Mouse (Mus musculus) central nervous system, embryonic 18 days (tissue): ENCODE results near the gene Aadacl3. TPM values are rescaled to one million over a fixed set of nuclear protein-coding genes. Genes with fewer than 3 reads are reported as not detected.

ENCODE experiments used
- polyA plus RNA-seq: library from polyadenylated mRNA; depleted of rRNA; stranded (reverse); fragments of >200 nt; gene quantifications from 2 replicates; pipeline ENCODE4 v1.2.3, GENCODE M21; 2012; rRNA removed

Gene Aadacl3
- not detected in 2 replicates for polyA plus RNA-seq

DNA sequence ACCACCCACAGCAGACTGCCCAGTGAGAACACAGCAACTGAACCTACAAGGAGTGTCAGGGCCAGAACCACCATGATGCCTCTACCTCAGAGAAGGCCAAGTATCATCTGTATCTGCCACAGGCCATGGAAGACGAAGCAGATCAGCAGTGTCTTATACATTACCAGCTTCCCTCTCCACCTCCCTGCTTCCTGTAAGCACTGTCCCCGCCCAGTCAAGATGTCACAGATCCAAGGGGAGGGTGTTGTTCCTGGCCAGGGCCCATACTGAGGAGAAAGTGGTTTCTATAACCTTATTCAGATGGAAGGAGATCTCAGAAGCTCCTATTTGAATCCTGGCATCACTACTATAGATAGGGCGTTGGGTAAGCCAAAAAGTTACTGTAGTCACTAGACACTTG lies at the start of gene Aadacl3:
Gene Aadacl3, minus strand, starts transcription at position 101 of the 400 bp plus-strand sequence.

DNA sequence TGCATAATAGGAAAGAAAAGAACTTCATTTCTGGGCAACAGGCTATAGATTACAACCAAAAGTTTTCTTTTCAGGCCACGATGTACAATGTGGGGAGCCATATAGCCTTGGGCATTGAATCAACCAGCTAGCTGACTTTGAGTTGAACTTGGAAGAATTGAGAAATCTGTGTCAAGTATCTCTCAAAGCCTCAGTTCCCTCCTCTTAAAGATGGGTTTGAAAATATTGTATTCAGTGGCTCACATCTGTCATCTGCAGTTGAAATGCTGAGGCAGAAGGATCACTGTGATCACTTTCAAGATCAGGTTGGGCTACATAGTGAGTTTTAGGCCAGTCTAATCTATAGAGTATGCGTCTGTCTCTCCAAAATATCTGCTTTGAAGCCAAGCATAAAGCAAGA lies 10.3 kb downstream of the Aadacl3 start, which contains the start of gene Gm9944:
Gene Gm9944, minus strand, starts transcription at position 101 of the 400 bp plus-strand sequence.

DNA sequence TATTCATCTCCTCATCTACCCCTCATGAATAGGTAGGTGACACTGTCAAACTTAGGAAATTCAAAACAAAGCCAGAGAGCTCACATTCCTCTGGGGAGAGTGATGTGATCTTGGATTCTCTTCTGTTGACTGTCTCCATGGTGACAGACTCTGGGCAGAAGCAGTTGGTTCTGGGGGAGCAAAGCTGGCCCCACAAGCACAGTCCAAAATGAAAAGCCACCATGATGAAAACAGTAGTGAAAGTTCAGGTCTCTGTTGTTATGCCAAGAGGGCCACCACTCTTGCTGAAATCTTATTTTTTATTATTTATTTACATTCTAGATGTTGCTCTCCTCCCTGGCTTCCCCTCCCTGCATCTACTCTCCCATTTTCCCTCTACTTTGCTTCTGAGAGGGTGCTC lies 24.9 kb downstream of the Aadacl3 start, which contains the start of gene 1700012P22Rik:
Gene 1700012P22Rik, minus strand, starts transcription at position 101 of the 400 bp plus-strand sequence.

DNA sequence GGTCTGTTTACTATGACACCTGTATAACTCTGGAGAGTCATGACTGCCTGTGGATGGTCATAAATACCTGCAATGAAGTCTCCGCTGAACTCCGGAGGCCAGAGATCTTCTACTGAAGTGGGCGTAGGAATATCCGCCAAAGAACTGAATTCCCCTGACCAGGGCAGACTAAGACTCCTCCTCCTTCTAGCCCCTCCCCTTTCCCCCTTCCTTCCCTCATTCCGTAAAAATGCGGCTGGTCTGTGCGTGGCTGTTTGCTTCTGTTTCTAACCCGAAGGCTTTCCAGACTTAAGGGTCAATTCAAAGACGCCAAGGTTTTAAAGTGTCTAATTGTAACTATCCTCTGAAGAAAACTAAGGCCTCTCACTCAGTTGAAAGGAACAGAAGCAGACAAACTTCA lies 55.3 kb downstream of the Aadacl3 start, which contains the start of gene Pramef12:
Gene Pramef12, minus strand, starts transcription at position 175 of the 400 bp plus-strand sequence.

Other genes starting within 250 kb of the Aadacl3 start
- gene Pramel5, start 183.3 kb downstream of the Aadacl3 start, polyA plus RNA-seq, result not detected in 2 replicates
- gene Gm13128, start 133.5 kb downstream of the Aadacl3 start, polyA plus RNA-seq, result not detected in 2 replicates
- not detected in 2 replicates for gene Gm13119, start 105.8 kb downstream of the Aadacl3 start, polyA plus RNA-seq
- gene Pramef20, start 85.8 kb downstream of the Aadacl3 start, polyA plus RNA-seq, result not detected in 2 replicates
- gene Pramef12, start 55.3 kb downstream of the Aadacl3 start, polyA plus RNA-seq, result 0.08 TPM in 1 of 2 replicates, not detected in the other
- 0.05 TPM in 1 of 2 replicates, not detected in the other for gene 1700012P22Rik, start 25.0 kb downstream of the Aadacl3 start, polyA plus RNA-seq
- not detected in 2 replicates for gene Gm9944, start 10.4 kb downstream of the Aadacl3 start, polyA plus RNA-seq
- gene 9430007A20Rik, start 56.1 kb upstream of the Aadacl3 start, polyA plus RNA-seq, result not detected in 2 replicates
- gene Gm13124, start 101.4 kb upstream of the Aadacl3 start, polyA plus RNA-seq, result not detected in 2 replicates
- not detected in 2 replicates for gene Aadacl4, start 150.0 kb upstream of the Aadacl3 start, polyA plus RNA-seq
- gene Gm436, start 222.6 kb upstream of the Aadacl3 start, polyA plus RNA-seq, result not detected in 2 replicates